Mouse (Mus musculus) heart, adult 2 months (tissue): ENCODE results near the gene Uba7. TPM values are rescaled to one million over a fixed set of nuclear protein-coding genes. Genes with fewer than 3 reads are reported as not detected.
"Not testable (repeated sequence)": the region's sequence is repeated elsewhere in the genome, so short reads cannot be mapped to it uniquely, and the experiment has no call there.

ENCODE experiments used
- DNase-seq, 2 experiments: peaks; one replicate each; pipeline ENCODE4 v3.0.0; 2021
- H3K27ac ChIP-seq: fragments of 200-600 bp; 2 replicates; pipeline ENCODE4 v1.8.1; 2022
- H3K27me3 ChIP-seq: fragments of 200-500 bp; 2 replicates; pipeline ENCODE4 v1.6.1; 2012; ENCODE audit warnings: mild to moderate bottlenecking, low read length, inconsistent platforms, mixed read lengths; ENCODE audit not compliant: control insufficient read depth, insufficient read depth
- H3K36me3 ChIP-seq: fragments of 200-500 bp; 2 replicates; pipeline ENCODE4 v1.6.1; 2012; ENCODE audit warnings: low read length, inconsistent platforms; ENCODE audit not compliant: control insufficient read depth, insufficient read depth
- H3K4me1 ChIP-seq: fragments of 200-500 bp; 2 replicates; pipeline ENCODE4 v1.6.1; 2011; ENCODE audit warnings: low read length; ENCODE audit not compliant: control insufficient read depth, insufficient read depth
- H3K4me3 ChIP-seq: fragments of 200-600 bp; 2 replicates; pipeline ENCODE4 v1.8.1; 2022
- H3K79me2 ChIP-seq: fragments of 200-500 bp; replicated peaks from 2 replicates; pipeline ENCODE4 v1.6.1; 2012; ENCODE audit warnings: mild to moderate bottlenecking, inconsistent platforms, low read length, moderate library complexity, mixed read lengths; ENCODE audit not compliant: control insufficient read depth, insufficient read depth
- H3K9ac ChIP-seq: fragments of 200-500 bp; 2 replicates; pipeline ENCODE4 v1.6.1; 2012; ENCODE audit warnings: low read depth, mild to moderate bottlenecking, control low read depth, inconsistent platforms, low read length, mixed read lengths
- CTCF ChIP-seq: fragments of 200-600 bp; IDR thresholded peaks from 2 replicates; pipeline ENCODE4 v1.8.1; 2022; ENCODE audit warnings: antibody characterized with exemption, mild to moderate bottlenecking, moderate library complexity
- EP300 ChIP-seq: fragments of 200-500 bp; IDR thresholded peaks from 2 replicates; pipeline ENCODE4 v1.6.1; 2011; ENCODE audit warnings: low read depth, low read length, control low read depth; ENCODE audit not compliant: insufficient read depth
- POLR2A ChIP-seq: fragments of 200-500 bp; IDR thresholded peaks from 2 replicates; pipeline ENCODE4 v1.6.1; 2011; ENCODE audit warnings: mild to moderate bottlenecking, low read depth, low read length, control low read depth; ENCODE audit not compliant: insufficient read depth
- WGBS: fragments of 180-500 bp; shearing (Covaris S2); methylation state at CpG from one replicate; pipeline ENCODE4 v1.1.7; 2018; 5-methylcytosine and 5-hydroxymethylcytosine counted together
- intact Hi-C: fragments of 180-260 bp; cut with DNase I; formaldehyde crosslinking; loops from one replicate; pipeline ENCODE4 v1.15.1; 2025
- polyA plus RNA-seq: library from polyadenylated mRNA; depleted of rRNA; stranded (reverse); fragments of >200 nt; gene quantifications from 2 replicates; pipeline ENCODE4 v1.2.3, GENCODE M21; 2012
- total RNA-seq, 2 experiments: library from RNA; stranded (reverse); gene quantifications; 2 replicates each; pipeline ENCODE4 v1.2.3; 2021

The Uba7 gene
- total and polyA plus RNA-seq, 3 experiments = 13.4 to 53.2 (median 15.7) TPM

DNA sequence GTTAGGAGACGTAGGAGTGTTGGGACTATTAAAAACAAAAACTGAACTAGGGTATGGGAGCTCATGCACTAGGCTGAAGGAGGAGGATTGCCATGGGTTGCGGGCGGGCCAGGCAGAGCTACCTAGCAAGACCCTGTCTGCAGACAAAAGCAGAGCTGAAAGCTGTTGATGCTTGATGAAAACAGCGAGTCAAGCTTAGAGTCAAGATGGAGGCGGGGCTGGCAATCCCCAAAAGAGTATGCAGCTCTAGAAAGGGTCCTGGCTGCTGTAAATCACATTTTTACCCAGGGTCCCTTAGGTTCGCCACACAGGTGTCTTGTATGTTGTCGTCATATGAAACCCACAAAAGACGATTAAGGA is 28.2 kb downstream of the Uba7 start:
- Histone ChIP-seq H3K9ac (peak overlapping the region; percentile 94), H3K36me3 (peaks cover 17% of the 10 kb centered on the region), H3K27ac (peak overlapping the region; percentile 100), H3K4me3 (peak overlapping the region; percentile 83), H3K79me2 (peaks cover 17% of the 10 kb centered on the region), H3K4me1 (peaks cover 11% of the 10 kb centered on the region), H3K27me3 (no peaks in the 10 kb centered on the region)
- TF ChIP-seq POLR2A (no peak), EP300 (no peak), CTCF (no peak)
- peak in 1 of 2 experiments; percentile 40 for DNase-seq
- intact Hi-C loops = loop anchor here (5.0 kb wide), 1 partner anchor 41 kb away; no protein-coding TSS in a partner anchor
- 8% methylated on average over 8 of the region's 8 CpGs for WGBS

DNA sequence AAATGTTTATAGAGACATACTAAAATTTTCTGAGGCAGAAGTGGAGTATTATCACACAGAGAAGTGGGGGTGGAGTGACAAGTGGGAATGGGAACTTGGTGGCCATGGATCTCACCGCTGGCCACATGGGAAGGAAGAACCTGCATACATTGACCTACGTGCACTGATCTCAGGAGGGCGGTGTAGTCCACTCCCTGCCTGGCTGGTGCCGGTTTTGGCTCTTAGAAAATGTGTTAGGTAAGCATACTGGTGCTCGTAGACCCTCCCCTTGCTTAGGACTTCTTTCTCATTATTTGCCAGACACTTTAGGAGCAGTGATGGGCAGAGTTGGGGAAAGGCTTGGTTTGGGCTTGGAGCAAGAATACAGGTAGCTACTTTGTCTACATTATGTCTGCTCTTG is 32.7 kb downstream of the Uba7 start:
- TF ChIP-seq EP300 (no peak), CTCF (no peak), POLR2A (no peak)
- DNase-seq = no peak
- H3K9ac ChIP-seq = no peak overlapping the region
- intact Hi-C loops = no loop called here
- peaks cover 21% of the 10 kb centered on the region for H3K4me1 ChIP-seq
- H3K36me3 ChIP-seq = peaks cover 26% of the 10 kb centered on the region
- no peak overlapping the region for H3K27ac ChIP-seq
- no peaks in the 10 kb centered on the region for H3K27me3 ChIP-seq
- no peak overlapping the region for H3K4me3 ChIP-seq
- H3K79me2 ChIP-seq = peaks cover 20% of the 10 kb centered on the region
- WGBS = 80% methylated on average over 5 of the region's 5 CpGs

DNA sequence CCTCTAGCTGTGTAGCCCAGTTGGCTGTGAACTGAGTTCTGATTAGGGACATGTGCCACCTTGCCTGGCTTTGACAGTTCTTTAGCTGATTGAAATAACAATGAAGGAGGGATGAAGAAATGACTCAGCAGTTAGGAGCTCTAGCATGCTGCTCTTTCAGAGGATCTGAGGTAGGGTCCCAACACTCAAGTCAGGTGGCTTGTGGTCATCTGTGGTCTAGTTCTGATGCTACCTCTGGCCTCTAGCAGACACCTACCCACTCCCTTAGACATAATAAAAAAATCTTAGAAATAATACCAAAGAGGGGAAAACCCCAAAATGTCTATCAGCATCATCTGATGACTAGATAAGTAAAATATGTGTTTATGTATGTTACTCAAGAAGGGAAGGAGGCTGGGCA is 35.1 kb downstream of the Uba7 start:
- Histone ChIP-seq H3K27me3 (no peaks in the 10 kb centered on the region), H3K79me2 (peaks cover 17% of the 10 kb centered on the region), H3K36me3 (peaks cover 23% of the 10 kb centered on the region), H3K27ac (no peak overlapping the region), H3K4me3 (no peak overlapping the region), H3K9ac (no peak overlapping the region), H3K4me1 (peaks cover 17% of the 10 kb centered on the region)
- DNase-seq = no peak
- intact Hi-C loops = no loop called here
- TF ChIP-seq EP300 = no peak
- no peak for TF ChIP-seq POLR2A
- no peak for TF ChIP-seq CTCF

- peak; percentile 32 for TF ChIP-seq CTCF
- intact Hi-C loops, DNase-seq, H3K27me3 ChIP-seq, H3K9ac ChIP-seq, H3K4me3 ChIP-seq, H3K27ac ChIP-seq, H3K79me2 ChIP-seq: not testable (repeated sequence)
- 92% methylated on average over 2 of the region's 2 CpGs for WGBS
- H3K4me1 ChIP-seq = peaks cover 15% of the 10 kb centered on the region
- H3K36me3 ChIP-seq = peaks cover 29% of the 10 kb centered on the region
These were observed 38.3 kb downstream of the Uba7 start for GRCm38 (mm10) chr9:108013577-108013976.

GRCm38 (mm10) chr9:108017127-108017526 is 41.8 kb downstream of the Uba7 start:
- intact Hi-C loops = no loop called here
- no peak for DNase-seq
- Histone ChIP-seq H3K27me3 (no peaks in the 10 kb centered on the region), H3K79me2 (peaks cover 4% of the 10 kb centered on the region), H3K4me3 (no peak overlapping the region), H3K4me1 (peaks cover 9% of the 10 kb centered on the region), H3K27ac (no peak overlapping the region), H3K36me3 (peaks cover 34% of the 10 kb centered on the region), H3K9ac (no peak overlapping the region)
- WGBS = 74% methylated on average over 3 of the region's 3 CpGs
- TF ChIP-seq POLR2A (no peak), CTCF (no peak), EP300 (no peak)

DNA sequence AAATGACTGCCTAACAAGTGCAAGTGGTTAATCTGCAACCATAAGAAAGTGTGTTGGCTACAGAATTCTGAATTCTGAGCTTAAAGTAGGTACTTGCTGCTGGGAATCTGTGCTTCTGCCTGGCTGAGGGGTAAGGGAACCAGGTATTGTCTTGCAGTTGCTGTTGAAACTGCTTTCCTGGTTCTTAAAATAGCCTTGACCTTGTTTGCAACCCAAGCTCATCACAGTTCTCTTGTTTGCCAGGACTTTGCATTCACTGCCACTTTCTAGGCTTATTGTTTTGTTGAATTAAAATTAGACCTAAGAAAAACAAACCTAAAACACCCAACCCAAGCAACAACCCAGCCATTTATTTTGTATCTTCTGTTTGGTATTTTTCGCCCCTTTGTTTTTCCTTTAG is 45.4 kb downstream of the Uba7 start:
- Histone ChIP-seq H3K36me3 (peaks cover 27% of the 10 kb centered on the region), H3K27me3 (no peaks in the 10 kb centered on the region), H3K4me3 (no peak overlapping the region), H3K4me1 (peaks cover 6% of the 10 kb centered on the region), H3K79me2 (peaks cover 6% of the 10 kb centered on the region), H3K27ac (peak overlapping the region; percentile 52), H3K9ac (no peak overlapping the region; the same call in 1 of the 2 replicates)
- TF ChIP-seq EP300 = no peak
- TF ChIP-seq POLR2A = no peak
- no peak for TF ChIP-seq CTCF
- WGBS = 73% methylated on average over 1 of the region's 1 CpGs
- DNase-seq = no peak
- intact Hi-C loops = no loop called here
